Mouse (Mus musculus): ENCODE results near the gene Map3k4.

Map3k4 gene

GRCm38 (mm10) chr17:12318663-12319201 lies at the start of gene Map3k4:
Gene Map3k4 (minus strand): TSS chr17:12318796.
- CTCF ChIA-PET: interaction anchor here (0.5 kb wide), 1 partner anchor 212 kb away, joined by 4 read pairs; no protein-coding TSS in a partner anchor

DNA sequence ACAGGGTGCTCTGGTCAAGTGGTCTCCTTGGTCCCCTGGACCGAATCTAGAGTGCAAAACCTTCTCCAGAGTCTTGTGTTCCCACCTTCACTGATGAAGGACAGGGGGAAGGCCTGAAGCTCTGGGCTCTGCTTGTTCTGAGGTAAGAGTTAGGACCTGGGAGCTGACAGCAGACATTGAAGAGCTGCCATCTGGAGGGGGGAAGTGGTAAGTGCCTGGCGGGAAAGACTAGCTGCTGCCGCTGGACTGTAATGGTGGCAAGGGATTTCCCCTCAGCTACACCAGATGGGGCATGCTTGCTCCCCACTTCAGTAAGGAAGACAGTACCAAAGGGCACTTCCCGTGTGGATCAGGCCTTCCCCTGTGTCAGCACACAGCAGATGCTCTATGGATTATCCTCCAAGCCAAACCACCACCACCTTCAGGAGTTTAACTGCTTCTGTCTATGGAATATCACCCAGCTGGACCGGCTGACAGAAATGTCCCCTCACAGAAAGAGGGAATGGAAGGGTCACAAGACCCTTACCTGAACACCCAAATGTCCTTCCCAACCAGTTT lies 48.9 kb upstream of the Map3k4 start:
- CTCF ChIA-PET: no interaction called here

- CTCF ChIA-PET: no interaction called here
Observed at GRCm38 (mm10) chr17:12364426-12364735, 45.8 kb upstream of the Map3k4 start.

GRCm38 (mm10) chr17:12363601-12364425 lies 45.2 kb upstream of the Map3k4 start:
- CTCF ChIA-PET: no interaction called here

DNA sequence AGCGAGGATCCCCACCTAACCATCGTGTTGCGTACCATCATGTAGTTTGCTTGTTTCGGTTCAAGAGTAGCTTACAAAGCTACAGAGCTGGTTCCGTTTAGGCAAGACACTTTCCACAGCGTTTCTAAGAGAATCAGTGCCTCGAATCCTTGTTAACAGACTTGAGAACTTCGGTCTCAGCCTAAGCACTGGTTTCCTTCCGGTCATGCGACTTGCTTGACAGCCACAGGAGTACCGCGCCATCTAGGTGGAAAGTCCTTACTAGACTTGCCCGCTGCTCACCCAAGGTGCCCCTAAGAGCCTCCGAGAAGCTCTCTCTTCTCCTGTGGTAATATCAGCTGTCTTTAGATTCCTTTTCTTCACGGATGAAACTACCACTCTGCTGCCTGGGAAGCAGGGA lies 41.3 kb upstream of the Map3k4 start:
- CTCF ChIA-PET: no interaction called here

GRCm38 (mm10) chr17:12352781-12353180 lies 34.2 kb upstream of the Map3k4 start:
- CTCF ChIA-PET: interaction anchor here (0.9 kb wide), 1 partner anchor 1493 kb away, joined by 7 read pairs; no protein-coding TSS in a partner anchor

DNA sequence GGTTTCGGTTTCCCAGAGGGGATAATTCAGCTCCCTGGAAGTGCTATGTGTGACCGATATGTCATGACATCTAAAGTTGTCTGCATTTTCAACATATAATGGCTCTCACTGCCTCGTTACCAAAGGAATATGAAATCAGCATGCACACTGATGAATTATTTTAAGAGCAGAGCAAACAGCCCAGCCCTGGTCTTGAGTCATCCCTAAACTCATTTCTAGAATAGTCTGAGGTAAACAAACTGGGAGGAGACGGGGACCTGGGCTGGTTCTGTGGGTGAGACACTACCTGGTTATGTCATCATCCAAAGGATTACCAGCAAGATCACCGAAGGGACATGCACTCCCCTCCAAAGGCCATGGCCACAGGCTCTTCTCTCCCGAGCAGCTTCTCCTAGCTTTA lies 33.0 kb upstream of the Map3k4 start:
- CTCF ChIA-PET: no interaction called here

DNA sequence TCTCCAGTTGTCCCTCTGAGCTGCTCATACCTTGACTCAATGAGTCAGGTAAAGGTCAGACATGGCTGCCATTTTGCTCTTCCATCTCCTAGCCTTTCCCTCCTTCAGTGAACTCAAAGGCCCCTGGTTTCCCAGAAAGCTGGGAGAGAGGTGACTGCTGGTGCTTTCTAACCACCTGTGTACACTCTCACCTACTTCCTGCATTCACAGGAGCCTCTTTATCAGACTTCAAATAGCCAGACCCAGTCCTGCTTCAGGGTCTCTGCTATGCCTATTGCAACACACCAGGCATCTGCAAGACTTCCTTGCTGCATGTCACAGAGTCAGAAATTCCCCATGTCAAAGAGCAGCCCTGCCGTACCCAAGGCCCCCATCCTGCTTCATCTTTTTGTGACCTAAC lies 28.9 kb upstream of the Map3k4 start:
- CTCF ChIA-PET: interaction anchor here (0.6 kb wide), 1 partner anchor 70 kb away, joined by 15 read pairs; no protein-coding TSS in a partner anchor

DNA sequence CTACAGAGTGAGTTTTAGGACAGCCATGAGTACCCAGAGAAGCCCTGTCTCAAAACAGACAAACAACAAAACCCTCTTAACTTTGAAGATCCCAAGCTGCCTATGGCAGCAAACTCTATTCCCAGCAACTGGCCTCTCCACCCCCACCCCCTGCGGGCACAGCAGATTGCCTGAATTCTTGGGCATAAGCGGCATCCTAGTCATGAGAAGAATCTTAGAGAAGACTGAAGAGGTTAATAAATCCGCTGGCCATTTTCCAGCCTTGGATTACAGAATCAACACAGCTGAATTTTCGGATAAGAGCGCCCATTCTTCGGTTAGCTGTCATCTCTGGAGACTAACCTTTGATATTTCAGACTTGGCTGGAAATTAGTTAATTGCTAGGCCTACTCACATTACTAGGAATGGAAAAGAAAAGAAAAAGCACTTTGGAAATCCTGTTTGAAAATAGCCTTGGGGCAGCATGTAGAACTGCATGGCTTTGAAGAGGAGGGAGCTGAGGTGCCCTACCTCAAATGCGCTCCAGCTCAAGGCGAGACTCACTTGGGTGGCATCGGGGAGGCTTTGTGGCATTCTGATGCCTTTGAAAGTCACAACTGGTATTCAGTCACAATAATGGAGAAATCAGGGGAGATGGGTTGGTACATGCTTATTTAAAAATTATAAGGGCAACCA lies 25.2 kb upstream of the Map3k4 start:
- CTCF ChIA-PET: no interaction called here

GRCm38 (mm10) chr17:12337156-12337555 lies 18.6 kb upstream of the Map3k4 start:
- CTCF ChIA-PET: no interaction called here

- CTCF ChIA-PET: no interaction called here
Observed at GRCm38 (mm10) chr17:12336073-12336868, 17.7 kb upstream of the Map3k4 start.

- CTCF ChIA-PET: no interaction called here
Observed at GRCm38 (mm10) chr17:12335115-12335514, 16.5 kb upstream of the Map3k4 start.

- CTCF ChIA-PET: interaction anchor here (0.6 kb wide), 1 partner anchor 19 kb away, joined by 3 read pairs; no protein-coding TSS in a partner anchor
Observed at GRCm38 (mm10) chr17:12327847-12328518, 9.4 kb upstream of the Map3k4 start.

- CTCF ChIA-PET: interaction anchor here (0.6 kb wide), 1 partner anchor 456 kb away, joined by 3 read pairs; no protein-coding TSS in a partner anchor
Observed at GRCm38 (mm10) chr17:12319786-12320185, 1.2 kb upstream of the Map3k4 start.

DNA sequence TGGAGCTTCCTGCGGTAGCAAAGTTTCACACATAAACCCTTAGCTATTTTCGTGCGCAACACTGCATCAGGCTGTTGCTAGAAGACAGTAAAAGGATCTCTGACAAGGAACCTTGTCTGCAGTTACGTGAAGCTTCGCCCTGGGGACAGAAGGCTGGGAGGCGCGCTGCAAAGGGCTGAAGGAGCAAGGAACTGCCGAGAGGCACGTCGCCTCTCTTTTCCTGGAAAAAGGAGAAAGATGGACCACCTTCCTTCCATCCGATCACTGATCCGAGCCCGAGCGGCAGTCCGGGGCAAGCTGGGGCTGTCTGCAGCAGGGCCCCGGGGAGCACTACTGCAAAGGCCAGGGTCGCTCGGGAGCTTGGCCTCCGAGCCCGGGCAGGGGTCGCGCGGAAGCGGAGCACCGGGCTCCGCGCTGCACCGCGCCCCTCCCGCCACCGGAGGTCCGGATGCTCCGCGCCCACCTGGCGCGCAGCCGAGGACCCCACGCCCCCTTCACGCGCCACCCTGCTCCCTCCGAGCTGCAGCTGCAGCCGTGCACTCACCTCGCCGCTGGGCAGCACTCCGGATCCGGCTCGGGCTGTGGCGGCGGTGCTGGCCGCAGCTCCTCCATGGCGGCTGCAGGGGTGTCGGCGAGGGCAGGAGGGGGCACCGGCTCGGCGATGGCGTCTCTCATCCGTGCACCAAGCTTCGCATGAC lies 493 bp downstream of the Map3k4 start:
- CTCF ChIA-PET: interaction anchor here (0.6 to 0.7 kb wide), 2 partner anchors 53 to 170 kb away, joined by 3 to 6 read pairs; no protein-coding TSS in a partner anchor

- CTCF ChIA-PET: interaction anchor here (0.7 kb wide), 1 partner anchor 54 kb away, joined by 3 read pairs; no protein-coding TSS in a partner anchor
Observed at GRCm38 (mm10) chr17:12317607-12317953, 1.0 kb downstream of the Map3k4 start.

GRCm38 (mm10) chr17:12316251-12316650 lies 2.3 kb downstream of the Map3k4 start:
- CTCF ChIA-PET: no interaction called here

DNA sequence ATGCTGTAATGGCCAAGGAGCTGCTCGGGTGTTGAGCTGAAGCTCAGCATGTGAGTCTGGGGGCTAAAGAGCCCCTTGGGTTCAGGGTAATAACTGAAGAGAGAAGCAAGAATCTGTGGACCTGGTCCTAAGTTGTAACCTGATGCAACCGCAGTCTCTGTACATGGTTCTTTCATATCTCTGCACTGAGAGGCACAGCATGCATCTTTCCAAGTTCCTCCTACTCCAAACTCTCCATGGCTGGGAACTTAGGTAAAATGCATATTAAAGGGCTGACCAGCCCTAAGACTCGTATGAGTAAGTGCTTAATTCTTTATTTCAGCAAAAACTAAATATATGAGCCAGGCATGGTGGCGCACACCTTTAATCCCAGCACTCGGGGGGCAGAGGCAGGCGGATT lies 6.3 kb downstream of the Map3k4 start:
- CTCF ChIA-PET: no interaction called here

DNA sequence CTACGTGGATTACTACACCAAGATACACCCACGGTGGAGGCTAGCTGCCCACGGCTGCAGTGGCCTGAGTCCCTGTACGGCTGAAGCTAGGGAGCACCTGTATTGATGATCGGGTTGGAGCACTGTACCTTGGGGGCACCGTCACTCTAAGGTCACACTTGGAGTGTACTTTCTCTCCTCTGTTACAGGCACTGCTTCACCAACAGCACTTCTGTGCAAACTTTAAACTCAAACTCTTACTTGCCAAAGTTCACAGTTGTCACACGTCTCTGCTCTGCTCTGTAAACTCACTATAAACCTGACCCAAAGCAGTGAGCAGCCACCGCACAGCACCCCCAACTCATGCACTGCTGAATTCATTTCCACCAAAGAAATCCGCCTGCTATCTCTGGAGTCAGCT lies 9.1 kb downstream of the Map3k4 start:
- CTCF ChIA-PET: interaction anchor here (0.6 kb wide), 1 partner anchor 18 kb away, joined by 3 read pairs; no protein-coding TSS in a partner anchor

DNA sequence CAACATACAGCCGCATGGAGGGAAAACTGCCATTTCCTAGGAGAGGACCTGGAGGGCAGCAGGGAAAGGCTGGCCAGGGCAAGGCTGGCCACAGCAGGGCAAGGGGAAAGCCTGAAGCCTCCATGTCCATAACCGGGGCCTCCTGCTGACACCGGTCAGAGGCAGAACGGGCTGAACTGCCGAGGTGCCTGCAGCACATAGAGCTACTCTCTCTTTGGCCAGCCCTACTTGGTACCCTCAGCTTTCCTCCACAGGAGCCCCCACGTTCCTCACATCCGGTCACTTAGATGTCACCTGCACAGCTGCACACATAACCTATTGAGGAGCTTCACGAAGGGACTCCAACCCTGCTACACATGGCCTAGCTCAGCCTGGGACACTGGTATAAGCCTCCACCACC lies 9.5 kb downstream of the Map3k4 start:
- CTCF ChIA-PET: interaction anchor here (0.6 kb wide), 1 partner anchor 18 kb away, joined by 3 read pairs; no protein-coding TSS in a partner anchor

Measured in spleen, embryonic (tissue).